Mouse (Mus musculus) heart, adult 2 months (tissue): ENCODE results near the gene Sfta2.
A peak's percentile ranks its signal among the peaks of the same experiment; 100 is the strongest.

ENCODE experiments used
- CTCF ChIP-seq: fragments of 200-600 bp; IDR thresholded peaks from 2 replicates; pipeline ENCODE4 v1.8.1; 2022; ENCODE audit warnings: antibody characterized with exemption, mild to moderate bottlenecking, moderate library complexity
- EP300 ChIP-seq: fragments of 200-500 bp; IDR thresholded peaks from 2 replicates; pipeline ENCODE4 v1.6.1; 2011; ENCODE audit warnings: low read depth, low read length, control low read depth; ENCODE audit not compliant: insufficient read depth
- POLR2A ChIP-seq: fragments of 200-500 bp; IDR thresholded peaks from 2 replicates; pipeline ENCODE4 v1.6.1; 2011; ENCODE audit warnings: mild to moderate bottlenecking, low read depth, low read length, control low read depth; ENCODE audit not compliant: insufficient read depth

DNA sequence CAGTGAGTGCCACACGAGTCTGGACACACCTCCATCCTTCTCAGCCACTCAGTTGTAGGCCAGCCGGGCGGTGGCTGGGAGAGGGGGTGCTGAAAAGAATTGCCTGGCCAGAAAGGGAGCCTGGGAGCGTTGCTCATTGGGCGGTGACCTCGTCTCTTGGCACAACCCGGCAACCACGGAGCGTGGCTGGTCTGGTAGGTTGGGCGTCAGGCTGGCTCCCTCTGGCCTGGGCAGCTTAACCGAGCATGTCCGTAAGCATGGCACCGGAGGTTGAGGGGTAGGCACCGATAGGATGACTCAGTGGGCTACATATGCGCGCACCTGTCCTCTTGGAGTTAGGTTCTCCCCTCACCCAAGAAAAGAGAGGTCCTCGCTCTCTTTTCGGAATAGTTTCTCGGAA is 98.6 kb downstream of the Sfta2 start:
- peak; percentile 68 for TF ChIP-seq POLR2A
- TF ChIP-seq CTCF = no peak
- 0 out of 2 replicates have a peak, but pooled peaks have one; percentile 45 for TF ChIP-seq EP300
